Mouse (Mus musculus) gastrocnemius, postnatal 14 days (tissue): ENCODE data around the gene Zfand6. TPM values are rescaled to one million over a fixed set of nuclear protein-coding genes. Genes with fewer than 3 reads are reported as not detected.
A peak's percentile ranks its signal among the peaks of the same experiment; 100 is the strongest.

Experiments used
- DNase-seq: peaks from one replicate; pipeline ENCODE4 v3.0.0; 2021; ENCODE audit warnings: mixed read lengths
- intact Hi-C: fragments of 180-260 bp; cut with DNase I; formaldehyde crosslinking; loops from one replicate; pipeline ENCODE4 v1.15.1; 2025; ENCODE audit warnings: low total_unique reads
- total RNA-seq, 2 experiments: library from RNA; stranded (reverse); gene quantifications; 2 replicates each; pipeline ENCODE4 v1.2.3; 2021

Zfand6 gene
- total RNA-seq, 2 experiments from 2014 or later, result 92.1 to 92.5 TPM

- intact Hi-C loops, result no loop called here
- DNase-seq, result no peak
Observed at GRCm38 (mm10) chr7:84667946-84668345, 21.8 kb downstream of the Zfand6 start.

GRCm38 (mm10) chr7:84652740-84653139 lies 37.0 kb downstream of the Zfand6 start:
- DNase-seq, result no peak
- intact Hi-C loops, result no loop called here

- intact Hi-C loops, result no loop called here
- DNase-seq, result no peak
Observed at GRCm38 (mm10) chr7:84651987-84652321, 37.8 kb downstream of the Zfand6 start.

DNA sequence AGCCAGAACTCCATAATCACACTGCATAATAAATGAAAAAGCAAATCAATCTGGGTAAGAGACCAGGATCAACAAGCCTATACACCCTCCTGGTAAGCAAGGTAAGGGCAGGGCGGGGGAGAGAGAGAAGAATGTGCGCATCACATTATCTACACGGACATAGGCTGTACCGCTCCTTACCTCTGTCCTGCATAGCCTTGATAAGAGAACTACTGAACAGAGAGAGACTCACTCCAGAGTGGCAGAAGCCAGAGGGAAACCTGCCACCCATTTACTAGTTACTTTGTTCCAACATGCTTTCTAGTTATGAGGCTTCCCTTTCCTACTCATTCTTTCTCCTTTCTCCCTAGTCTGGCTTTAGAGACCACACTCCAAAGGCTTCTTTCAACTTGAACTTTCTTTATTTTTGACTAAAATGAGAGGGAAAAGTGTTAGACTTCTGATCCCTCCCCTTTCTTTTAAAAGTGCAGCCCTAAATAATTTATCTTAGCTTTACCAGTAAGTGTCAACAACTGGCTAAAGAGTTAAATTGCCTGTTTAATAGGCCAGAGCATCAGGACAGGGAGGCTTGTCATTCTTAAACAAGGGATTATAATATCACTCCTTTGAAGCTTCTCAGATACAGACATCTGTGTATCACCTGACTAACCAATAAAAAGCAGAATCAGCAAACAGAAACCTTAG lies 38.3 kb downstream of the Zfand6 start:
- intact Hi-C loops, result no loop called here
- no peak for DNase-seq

GRCm38 (mm10) chr7:84649016-84649415 lies 40.7 kb downstream of the Zfand6 start:
- DNase-seq, result no peak

DNA sequence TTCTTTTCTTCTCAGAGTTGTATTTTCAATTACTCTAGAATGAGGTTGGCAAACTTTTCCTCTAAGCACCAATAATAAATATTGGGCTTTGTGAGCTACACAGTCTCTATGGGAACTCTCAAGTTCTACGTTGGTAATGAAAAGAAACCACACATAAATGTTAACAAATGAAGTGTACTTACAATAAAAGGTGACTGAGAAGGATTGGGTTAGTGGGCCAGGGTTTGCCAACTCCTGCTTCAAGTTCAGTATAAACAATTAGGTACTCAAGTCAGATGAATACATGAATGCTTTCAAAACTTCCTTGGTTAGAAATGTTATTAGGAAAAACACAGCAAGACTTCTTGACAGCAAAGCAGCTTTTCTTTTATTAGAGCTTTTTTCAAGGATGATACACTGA lies 43.5 kb downstream of the Zfand6 start:
- no peak for DNase-seq
- intact Hi-C loops, result no loop called here

More at GRCm38 (mm10) chr7:84649016-84649415, 40.7 kb downstream of the Zfand6 start:
- intact Hi-C loops, result no loop called here

GRCm38 (mm10) chr7:84643270-84643998 lies 46.3 kb downstream of the Zfand6 start:
- no peak for DNase-seq
- intact Hi-C loops, result no loop called here

GRCm38 (mm10) chr7:84642159-84642928 lies 47.4 kb downstream of the Zfand6 start:
- no peak for DNase-seq
- intact Hi-C loops, result no loop called here

DNA sequence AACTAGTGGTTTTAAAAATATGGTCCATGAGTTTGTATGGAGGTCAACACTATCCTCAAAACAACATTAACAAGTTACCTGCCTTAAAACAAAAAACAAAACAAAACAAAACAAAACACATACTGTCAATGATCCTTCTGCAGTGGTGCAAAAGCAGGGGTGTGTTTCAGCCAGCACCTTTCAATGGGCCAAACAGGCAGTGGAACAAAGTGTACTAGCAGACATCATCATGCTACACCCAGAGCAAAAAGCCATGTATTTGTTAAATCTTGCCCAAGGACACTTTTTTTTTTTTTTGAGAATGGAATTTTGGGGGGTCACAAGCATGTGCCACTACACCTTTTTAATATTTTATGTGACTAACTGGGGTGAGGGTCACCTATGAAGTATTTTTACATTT lies 52.8 kb downstream of the Zfand6 start:
- no peak for DNase-seq
- intact Hi-C loops, result no loop called here

DNA sequence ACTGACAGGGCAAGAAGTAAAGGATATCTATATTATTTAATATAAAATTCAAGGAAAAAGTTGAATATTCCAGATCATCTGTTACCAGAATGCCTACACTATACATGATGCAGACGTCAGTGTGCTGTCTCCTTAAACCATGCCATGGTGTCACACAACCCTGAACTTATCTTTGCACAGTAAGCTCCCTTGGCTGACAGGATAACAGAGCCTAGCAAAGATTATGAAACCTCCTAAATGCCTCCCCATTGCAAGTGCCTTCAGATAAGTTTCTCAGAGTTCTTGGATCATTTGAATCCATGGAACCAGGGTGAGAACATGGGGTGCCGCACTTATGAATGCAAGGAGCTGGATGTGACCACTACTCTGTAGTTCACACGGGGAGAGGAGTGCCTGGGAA lies 57.9 kb downstream of the Zfand6 start:
- DNase-seq, result no peak
- intact Hi-C loops, result no loop called here

DNA sequence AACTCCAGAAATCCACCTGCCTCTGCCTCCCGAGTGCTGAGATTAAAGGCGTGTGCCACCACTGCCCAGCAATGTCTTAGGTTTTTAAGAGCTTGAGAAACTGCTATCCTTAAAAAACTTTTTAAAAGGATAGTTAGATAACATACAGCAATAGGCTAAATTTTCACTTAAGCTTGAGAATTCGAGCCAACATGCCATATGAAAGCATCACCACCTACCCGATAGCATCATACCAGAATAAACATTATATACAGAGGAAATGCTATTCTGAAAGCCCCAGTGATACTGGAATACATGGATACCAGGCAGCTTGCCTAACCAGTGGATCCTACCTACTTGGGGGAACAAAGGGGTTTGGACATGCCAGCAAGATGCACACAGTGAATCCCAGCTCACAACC lies 66.0 kb downstream of the Zfand6 start:
- intact Hi-C loops, result no loop called here
- no peak for DNase-seq

GRCm38 (mm10) chr7:84620956-84621355 lies 68.8 kb downstream of the Zfand6 start:
- intact Hi-C loops, result no loop called here
- no peak for DNase-seq

- intact Hi-C loops, result no loop called here
- DNase-seq, result no peak
Observed at GRCm38 (mm10) chr7:84618951-84619350, 70.8 kb downstream of the Zfand6 start.

DNA sequence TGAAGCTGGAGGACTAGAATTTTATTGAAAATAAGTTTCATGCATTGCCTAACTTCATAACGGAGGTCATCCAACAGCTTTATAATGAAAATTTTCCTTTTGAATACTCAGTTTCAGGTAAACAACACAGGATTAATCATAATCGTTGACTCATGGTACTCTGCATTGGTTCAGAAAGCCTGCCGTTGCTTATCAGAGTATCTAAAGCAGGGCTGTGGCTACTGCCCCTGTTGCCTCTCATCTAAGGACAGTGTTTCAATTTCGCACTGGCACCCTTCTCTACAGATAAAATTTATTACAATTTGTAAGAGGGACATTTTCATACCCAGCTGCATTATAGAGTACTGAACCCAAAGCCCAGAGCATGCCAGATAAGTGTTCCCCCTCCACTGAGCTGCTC lies 77.3 kb downstream of the Zfand6 start:
- intact Hi-C loops, result no loop called here
- no peak for DNase-seq

DNA sequence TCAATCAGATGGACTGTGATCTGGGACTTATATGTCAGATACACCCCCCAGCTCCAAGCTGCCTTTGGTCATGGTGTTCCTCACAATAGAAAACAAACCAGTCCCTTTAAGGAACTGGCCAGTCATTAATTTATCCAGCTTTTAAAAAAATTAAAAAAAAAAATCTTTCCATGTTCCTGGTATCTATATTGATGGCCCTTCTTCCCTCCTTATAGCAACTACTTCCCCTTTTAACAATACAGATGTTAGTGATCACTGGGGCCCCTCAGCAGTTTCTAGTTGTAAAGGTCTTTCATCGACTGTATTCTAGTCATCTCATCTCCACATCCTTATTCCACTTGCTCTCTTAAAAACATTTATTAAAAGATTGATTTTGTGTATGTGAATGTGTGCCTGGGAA lies 78.2 kb downstream of the Zfand6 start:
- DNase-seq, result no peak
- intact Hi-C loops, result no loop called here

DNA sequence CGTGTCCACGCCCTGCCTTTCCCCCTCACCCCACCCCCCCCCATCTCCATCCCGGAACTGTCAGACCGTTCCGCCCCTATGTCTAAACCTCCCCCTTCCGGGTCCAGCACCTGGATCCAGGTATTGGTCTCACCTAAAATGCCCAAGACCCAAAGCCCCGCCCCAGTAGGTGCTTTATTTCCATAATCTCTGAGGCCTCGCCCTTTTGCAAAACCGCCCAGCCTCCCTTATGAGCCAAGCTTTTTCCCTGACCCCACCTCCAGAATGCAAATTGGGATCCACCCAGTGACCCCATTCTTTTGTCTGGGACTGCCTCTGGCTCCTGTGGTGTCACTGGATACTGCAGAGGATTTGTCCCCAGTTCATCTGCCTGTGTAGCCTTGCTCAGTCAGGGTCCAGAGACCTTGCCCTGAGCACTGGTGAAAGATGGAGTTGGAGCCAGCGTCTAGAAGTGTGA lies 83.4 kb downstream of the Zfand6 start, which contains the start of gene Fah:
Gene Fah (minus strand): TSS at position 430 of the 457 bp plus-strand sequence.
- peak; percentile 31 for DNase-seq
- intact Hi-C loops, result no loop called here

- DNase-seq, result peak; percentile 80
- intact Hi-C loops, result no loop called here
Observed at GRCm38 (mm10) chr7:84605704-84606292, 84.0 kb downstream of the Zfand6 start.

DNA sequence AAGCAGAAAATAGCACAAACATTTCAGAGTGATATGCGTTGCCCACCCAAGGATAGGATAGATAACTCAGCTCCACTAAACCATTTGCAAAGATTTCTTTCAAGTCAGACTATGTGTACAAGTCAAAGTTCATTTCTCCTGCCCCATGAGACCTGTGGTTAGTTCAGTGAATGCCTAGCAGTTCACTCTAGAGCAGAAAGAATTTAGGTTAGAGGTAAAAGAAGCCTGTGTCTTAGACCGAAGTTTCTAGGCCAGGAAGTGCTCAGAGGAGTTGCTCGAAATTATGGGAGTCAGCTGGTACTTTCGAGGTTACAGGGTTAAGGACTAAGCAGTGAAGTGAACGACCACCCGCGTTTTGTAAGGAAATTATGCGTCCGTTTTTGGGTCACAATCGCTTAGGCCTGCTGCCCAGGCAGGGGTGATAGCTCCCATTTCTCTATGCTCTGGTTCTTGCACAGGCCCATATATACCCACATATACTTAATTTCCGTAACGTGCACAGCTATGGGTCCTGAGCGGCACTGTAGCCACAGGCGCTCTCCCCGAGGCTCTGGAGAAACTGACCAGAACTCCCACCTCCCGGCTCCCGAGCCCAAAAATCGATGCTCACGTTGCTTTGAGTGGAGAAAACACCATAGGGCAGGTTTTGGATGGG lies 84.6 kb downstream of the Zfand6 start:
- intact Hi-C loops, result no loop called here
- no peak for DNase-seq

DNA sequence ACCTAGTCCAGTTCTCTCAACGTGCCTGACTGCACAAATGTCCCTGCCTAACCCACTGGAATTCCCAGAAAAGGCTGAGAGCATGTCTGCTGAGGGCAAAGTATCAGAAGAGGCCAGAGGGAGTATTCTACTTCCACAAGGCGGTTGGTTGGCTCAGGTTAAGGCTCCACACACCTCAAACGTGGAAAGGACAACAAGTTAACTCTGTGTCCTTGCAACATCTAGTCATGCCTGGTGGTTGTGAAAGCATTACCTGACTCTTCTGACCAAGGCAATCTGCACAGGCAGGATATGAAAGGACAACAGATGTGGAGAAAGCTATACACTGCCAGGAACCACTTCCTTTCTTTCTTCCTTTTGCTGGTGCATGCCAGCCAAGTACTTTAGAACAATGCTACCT lies 85.3 kb downstream of the Zfand6 start:
- DNase-seq, result no peak
- intact Hi-C loops, result no loop called here

DNA sequence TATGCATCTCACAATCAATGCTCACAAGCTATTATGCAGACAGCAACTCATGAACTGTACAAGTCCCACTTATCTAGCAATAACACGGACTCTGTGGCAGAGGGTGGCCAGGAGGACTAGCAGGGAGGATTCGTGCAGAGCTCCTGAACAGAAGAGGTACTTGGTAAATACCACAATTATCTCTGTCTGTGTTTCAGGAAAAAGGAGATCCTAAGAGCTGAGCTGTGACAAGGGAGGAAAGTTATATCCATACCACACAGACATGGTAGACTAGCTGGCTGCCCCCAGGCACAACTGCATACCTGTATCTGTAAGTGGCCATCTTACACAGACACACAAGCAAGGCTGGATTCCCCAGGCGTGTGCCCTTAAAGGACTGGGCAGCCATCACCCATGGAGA lies 88.4 kb downstream of the Zfand6 start:
- intact Hi-C loops, result no loop called here
- no peak for DNase-seq
